Mouse (Mus musculus) MEL (cell line): Measurements from ENCODE around the gene Smarca4. TPM values are rescaled to one million over a fixed set of nuclear protein-coding genes. Genes with fewer than 3 reads are reported as not detected.
A peak's percentile ranks its signal among the peaks of the same experiment; 100 is the strongest.

Source experiments
- DNase-seq: peaks from one replicate; pipeline ENCODE4 v3.0.0; 2011; ENCODE audit warnings: low read depth, low spot score
- H3K27ac ChIP-seq: 2 replicates; pipeline ENCODE4 v1.5.1; 2012; ENCODE audit warnings: low read depth, mild to moderate bottlenecking, control low read depth, low read length, moderate library complexity; ENCODE audit not compliant: control insufficient read depth
- H3K27me3 ChIP-seq, 2 experiments: fragments of 150-350 bp in 1 of 2; sonication (generic) in 1 of 2; 2 replicates each; pipeline ENCODE4 v1.6.1; 2012; ENCODE audit warnings: low read length in 2 of 2, mild to moderate bottlenecking in 2 of 2, improper control_type of control experiment in 1 of 2, moderate library complexity in 1 of 2; ENCODE audit not compliant: insufficient read depth in 2 of 2, control insufficient read depth in 1 of 2
- H3K36me3 ChIP-seq, 2 experiments: 2 replicates each; pipeline ENCODE4 v1.6.1; 2012 to 2014; ENCODE audit warnings: low read length in 2 of 2, improper control_type of control experiment in 1 of 2, inconsistent platforms in 1 of 2, mild to moderate bottlenecking in 1 of 2; ENCODE audit not compliant: insufficient read depth in 2 of 2, control insufficient read depth in 1 of 2
- H3K4me1 ChIP-seq, 2 experiments: fragments of 150-350 bp in 1 of 2; sonication (generic) in 1 of 2; 2 replicates each; pipeline ENCODE4 v1.6.1; 2012; ENCODE audit warnings: low read length in 2 of 2, improper control_type of control experiment in 1 of 2, mild to moderate bottlenecking in 1 of 2; ENCODE audit not compliant: insufficient read depth in 2 of 2, control insufficient read depth in 1 of 2
- H3K4me3 ChIP-seq, 2 experiments: fragments of 150-350 bp in 1 of 2; sonication (generic) in 1 of 2; 2 replicates each; pipeline ENCODE4 v1.5.1; 2012; ENCODE audit warnings: low read depth in 2 of 2, low read length in 2 of 2, mild to moderate bottlenecking in 2 of 2, moderate library complexity in 2 of 2, control low read depth in 1 of 2, improper control_type of control experiment in 1 of 2; ENCODE audit not compliant: control insufficient read depth in 1 of 2, insufficient read depth in 1 of 2
- H3K79me2 ChIP-seq: 2 replicates; pipeline ENCODE4 v1.6.1; 2012; ENCODE audit warnings: mild to moderate bottlenecking, low read length, moderate library complexity; ENCODE audit not compliant: control insufficient read depth, poor library complexity, insufficient read depth
- H3K9ac ChIP-seq: 2 replicates; pipeline ENCODE4 v1.6.1; 2012; ENCODE audit warnings: low read depth, mild to moderate bottlenecking, control low read depth, low read length, moderate library complexity; ENCODE audit not compliant: control insufficient read depth, poor library complexity, severe bottlenecking
- H3K9me3 ChIP-seq: fragments of 150-350 bp; sonication (generic); replicated peaks from 2 replicates; pipeline ENCODE4 v1.6.1; 2012; ENCODE audit warnings: mild to moderate bottlenecking, low read length, improper control_type of control experiment, moderate library complexity; ENCODE audit not compliant: insufficient read depth
- CHD2 ChIP-seq: IDR thresholded peaks from 2 replicates; pipeline ENCODE4 v1.6.1; 2011; ENCODE audit warnings: low read length, improper control_type of control experiment
- GABPA ChIP-seq: IDR thresholded peaks from 2 replicates; pipeline ENCODE4 v1.6.1; 2012; ENCODE audit warnings: low read depth, mild to moderate bottlenecking, inconsistent platforms, low read length, improper control_type of control experiment, moderate library complexity
- GATA1 ChIP-seq: IDR thresholded peaks from 2 replicates; pipeline ENCODE4 v1.6.1; 2011; ENCODE audit warnings: low read depth, low read length, improper control_type of control experiment
- JUND ChIP-seq: IDR thresholded peaks from 2 replicates; pipeline ENCODE4 v1.6.1; 2011; ENCODE audit warnings: low read depth, mild to moderate bottlenecking, improper control_type of control experiment, low read length
- MAX ChIP-seq: IDR thresholded peaks from 2 replicates; pipeline ENCODE4 v1.6.1; 2011; ENCODE audit warnings: low read length, improper control_type of control experiment
- MAZ ChIP-seq: IDR thresholded peaks from 2 replicates; pipeline ENCODE4 v1.6.1; 2012; ENCODE audit warnings: low read depth, mild to moderate bottlenecking, inconsistent platforms, low read length, improper control_type of control experiment
- MYC ChIP-seq: IDR thresholded peaks from 2 replicates; pipeline ENCODE4 v1.6.1; 2011; ENCODE audit warnings: low read depth, mild to moderate bottlenecking, low read length, improper control_type of control experiment, moderate library complexity
- NELFE ChIP-seq: IDR thresholded peaks from 2 replicates; pipeline ENCODE4 v1.6.1; 2011; ENCODE audit warnings: low read depth, low read length, improper control_type of control experiment
- POLR2A ChIP-seq, 2 experiments: IDR thresholded peaks; 2 replicates each; pipeline ENCODE4 v1.6.1; 2011 to 2012; ENCODE audit warnings: low read length in 2 of 2, mild to moderate bottlenecking in 2 of 2, control low read depth in 1 of 2, improper control_type of control experiment in 1 of 2, low read depth in 1 of 2, moderate library complexity in 1 of 2; ENCODE audit not compliant: control insufficient read depth in 1 of 2, insufficient read depth in 1 of 2, poor library complexity in 1 of 2
- RAD21 ChIP-seq: IDR thresholded peaks from 2 replicates; pipeline ENCODE4 v1.6.1; 2011; ENCODE audit warnings: mild to moderate bottlenecking, low read depth, low read length, improper control_type of control experiment
- RCOR1 ChIP-seq: IDR thresholded peaks from 2 replicates; pipeline ENCODE4 v1.6.1; 2012; ENCODE audit warnings: low read depth, mild to moderate bottlenecking, inconsistent platforms, low read length, improper control_type of control experiment
- SIN3A ChIP-seq: IDR thresholded peaks from 2 replicates; pipeline ENCODE4 v1.6.1; 2012; ENCODE audit warnings: low read length, improper control_type of control experiment, inconsistent platforms
- TAL1 ChIP-seq: IDR thresholded peaks from 2 replicates; pipeline ENCODE4 v1.6.1; 2012; ENCODE audit warnings: mild to moderate bottlenecking, inconsistent platforms, low read length, moderate library complexity, mixed read lengths
- TBP ChIP-seq: IDR thresholded peaks from 2 replicates; pipeline ENCODE4 v1.8.0; 2011; ENCODE audit warnings: low read depth, low read length, improper control_type of control experiment
- TCF12 ChIP-seq: IDR thresholded peaks from 2 replicates; pipeline ENCODE4 v1.6.1; 2014; ENCODE audit warnings: low read depth, mild to moderate bottlenecking, inconsistent platforms, low read length, improper control_type of control experiment, moderate library complexity
- UBTF ChIP-seq: IDR thresholded peaks from 2 replicates; pipeline ENCODE4 v1.6.1; 2012; ENCODE audit warnings: low read depth, mild to moderate bottlenecking, inconsistent platforms, low read length, improper control_type of control experiment, moderate library complexity, borderline replicate concordance; ENCODE audit not compliant: insufficient read depth
- USF1 ChIP-seq: IDR thresholded peaks from 2 replicates; pipeline ENCODE4 v1.6.1; 2014; ENCODE audit warnings: low read depth, mild to moderate bottlenecking, inconsistent platforms, low read length, improper control_type of control experiment, moderate library complexity
- ZC3H11A ChIP-seq: IDR thresholded peaks from 2 replicates; pipeline ENCODE4 v1.6.1; 2012; ENCODE audit warnings: low read depth, mild to moderate bottlenecking, inconsistent platforms, low read length, improper control_type of control experiment
- ZNF384 ChIP-seq: IDR thresholded peaks from 2 replicates; pipeline ENCODE4 v1.6.1; 2012; ENCODE audit warnings: low read depth, mild to moderate bottlenecking, inconsistent platforms, low read length, improper control_type of control experiment
- polyA plus RNA-seq, 2 experiments: library from polyadenylated mRNA; stranded (reverse) in 1 of 2; unstranded in 1 of 2; fragments of >175 nt in 1 of 2; fragments of >200 nt in 1 of 2; gene quantifications; 2 replicates each; pipeline versions ENCODE4 v1.2.1 to v1.2.4; 2012; ENCODE audit warnings: low replicate concordance in 2 of 2, low read depth in 1 of 2; ENCODE audit not compliant: insufficient read length in 2 of 2, insufficient read depth in 1 of 2, missing spikeins in 1 of 2
- total RNA-seq: library from RNA; depleted of rRNA; stranded (reverse); fragments of 300-350 nt; gene quantifications from 2 replicates; pipeline ENCODE4 v1.2.3, GENCODE M21; 2012

The Smarca4 gene
- total and polyA plus RNA-seq, 3 experiments, result 71.4 to 381 (median 249) TPM

DNA sequence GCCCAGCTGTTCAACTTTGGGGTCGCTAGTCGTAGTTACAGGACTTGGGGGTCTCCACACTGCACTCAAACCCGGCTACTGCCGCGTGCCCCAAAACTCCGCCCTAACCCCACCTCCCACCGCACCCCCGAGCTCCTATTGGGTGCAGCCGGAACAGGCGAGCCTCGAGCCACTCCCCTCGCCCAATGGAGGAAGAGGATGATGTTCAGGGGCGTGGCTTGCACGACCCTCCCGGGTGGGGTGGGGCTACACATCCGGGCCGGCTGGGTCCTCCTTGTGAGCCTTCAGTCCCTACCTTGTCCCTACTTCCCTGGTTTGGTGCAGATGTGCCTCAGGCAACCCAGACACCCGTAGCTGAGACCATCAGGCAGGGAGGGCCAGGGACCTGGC, 108.2 kb downstream of the Smarca4 start:
- Histone ChIP-seq H3K9me3 (no peaks in the 10 kb centered on the region), H3K4me3 (peak overlapping the region; percentile 66), H3K79me2 (peaks cover 47% of the 10 kb centered on the region), H3K27ac (peak overlapping the region; percentile 45), H3K36me3 (peaks cover 8 to 26% of the 10 kb centered on the region in 2 experiments), H3K4me1 (peaks cover 16 to 37% of the 10 kb centered on the region in 2 experiments), H3K27me3 (no peaks in the 10 kb centered on the region), H3K9ac (peak overlapping the region; percentile 63)
- DNase-seq, result peak; percentile 100
- TF ChIP-seq MAZ, result no peak
- peak; percentile 77 for TF ChIP-seq TBP
- no peak for TF ChIP-seq NELFE
- no peak for TF ChIP-seq UBTF
- TF ChIP-seq ZNF384, result no peak
- no peak for TF ChIP-seq RCOR1
- TF ChIP-seq GABPA, result no peak
- no peak for TF ChIP-seq TCF12
- no peak for TF ChIP-seq SIN3A
- TF ChIP-seq CHD2, result no peak
- no peak for TF ChIP-seq RAD21
- TF ChIP-seq TAL1, result no peak
- no peak for TF ChIP-seq ZC3H11A
- peak in 1 of 2 experiments; percentile 73; a peak in 2 of 4 replicates for TF ChIP-seq POLR2A (IDR thresholded peaks at IDR 0.05; ENCODE audit: control insufficient read depth in 1 of 2, insufficient read depth in 1 of 2, low read depth in 1 of 2, low read length in 2 of 2, poor library complexity in 1 of 2)
- TF ChIP-seq MAX, result no peak

- peak; percentile 87 for DNase-seq
- Histone ChIP-seq H3K27ac (peak overlapping the region; percentile 37), H3K9ac (peak overlapping the region; percentile 52), H3K36me3 (peaks cover 17 to 28% of the 10 kb centered on the region in 2 experiments), H3K79me2 (peaks cover 54% of the 10 kb centered on the region), H3K4me3 (peak overlapping the region; percentile 59 to 66), H3K27me3 (no peaks in the 10 kb centered on the region), H3K9me3 (no peaks in the 10 kb centered on the region), H3K4me1 (peaks cover 16 to 40% of the 10 kb centered on the region in 2 experiments)
- TF ChIP-seq MYC (no peak), TBP (peak; percentile 81), ZNF384 (no peak), JUND (no peak), TAL1 (peak; percentile 36; the same call in 1 of the 2 replicates), USF1 (no peak), MAZ (no peak), UBTF (0 out of 2 replicates have a peak, but pooled peaks have one; percentile 42), GATA1 (peak; percentile 38)
These were observed 109.5 kb downstream of the Smarca4 start for GRCm38 (mm10) chr9:21725224-21726121.
